Mouse (Mus musculus) megakaryocyte-erythroid progenitor cell, adult 5-6 weeks (primary cell): ENCODE results near the gene Fam120a. TPM values are rescaled to one million over a fixed set of nuclear protein-coding genes. Genes with fewer than 3 reads are reported as not detected.

Source experiments
- total RNA-seq, 2 experiments: library from RNA; stranded (forward) in 1 of 2; stranded (reverse) in 1 of 2; fragments of 200-1000, 215-1000 nt in 1 of 2; fragments of >200 nt in 1 of 2; fragmentation: Nextera tagmentation in 1 of 2; gene quantifications; 2 replicates each; pipeline ENCODE4 v1.2.3; 2014 to 2017

Gene Fam120a
- total RNA-seq, 2 experiments from 2014 or later = 158 to 189 TPM

Other genes with a start within 250 kb of the Fam120a start
- 25.2 and 26.1 TPM in 2 replicates for gene Phf2, start 96.9 kb downstream of the Fam120a start, total RNA-seq (2014; fragmentation: Nextera tagmentation)
- 6.1 and 10.9 TPM in 2 replicates for gene Phf2, start 96.9 kb downstream of the Fam120a start, total RNA-seq (2017)
- 0.24 TPM in 1 of 2 replicates, not detected in the other for gene Wnk2, start 180.0 kb upstream of the Fam120a start, total RNA-seq (2014; fragmentation: Nextera tagmentation)
- not detected in 2 replicates for gene Wnk2, start 180.0 kb upstream of the Fam120a start, total RNA-seq (2017)
- 34.5 and 36.1 TPM in 2 replicates for gene Ninj1, start 219.5 kb upstream of the Fam120a start, total RNA-seq (2014; fragmentation: Nextera tagmentation)
- gene Ninj1, start 219.5 kb upstream of the Fam120a start, total RNA-seq (2017) = 18.7 and 18.9 TPM in 2 replicates
- 6.7 and 25.3 TPM in 2 replicates for gene Card19, start 248.0 kb upstream of the Fam120a start, total RNA-seq (2014; fragmentation: Nextera tagmentation)
- gene Card19, start 248.0 kb upstream of the Fam120a start, total RNA-seq (2017) = 11.8 and 16.6 TPM in 2 replicates